Mouse (Mus musculus): ENCODE data around the gene Pdgfc. TPM values are rescaled to one million over a fixed set of nuclear protein-coding genes. Genes with fewer than 3 reads are reported as not detected.
A peak's percentile ranks its signal among the peaks of the same experiment; 100 is the strongest.

Gene Pdgfc
- polyA plus RNA-seq, 1 experiment from 2014 or later, result 30.2 TPM

- Histone ChIP-seq H3K27ac (no peak overlapping the region), H3K4me2 (no peak overlapping the region), H3K36me3 (no peaks in the 10 kb centered on the region), H3K27me3 (no peaks in the 10 kb centered on the region), H3K4me1 (peaks cover 23% of the 10 kb centered on the region), H3K9ac (no peak overlapping the region), H3K4me3 (replicated peaks) (no peak overlapping the region), H3K9me3 (replicated peaks) (no peaks in the 10 kb centered on the region)
- ATAC-seq (replicated peaks; ENCODE audit: low FRiP score), result no peak
Measured at GRCm38 (mm10) chr3:81051522-81051921, 15.3 kb downstream of the Pdgfc start.

GRCm38 (mm10) chr3:81052422-81052821 lies 16.2 kb downstream of the Pdgfc start:
- 62% methylated on average over 6 of the region's 6 CpGs for WGBS
- no peak for ATAC-seq (replicated peaks; ENCODE audit: low FRiP score)

GRCm38 (mm10) chr3:81054074-81054473 lies 17.9 kb downstream of the Pdgfc start:
- Histone ChIP-seq H3K4me3 (replicated peaks) (no peak overlapping the region), H3K4me1 (peaks cover 26% of the 10 kb centered on the region), H3K27me3 (no peaks in the 10 kb centered on the region), H3K36me3 (no peaks in the 10 kb centered on the region), H3K9ac (no peak overlapping the region), H3K27ac (no peak overlapping the region), H3K9me3 (replicated peaks) (no peaks in the 10 kb centered on the region), H3K4me2 (no peak overlapping the region)
- no peak for ATAC-seq (replicated peaks; ENCODE audit: low FRiP score)

More at GRCm38 (mm10) chr3:81052422-81052821, 16.2 kb downstream of the Pdgfc start:
- H3K27me3 ChIP-seq, result no peaks in the 10 kb centered on the region
- H3K9ac ChIP-seq, result no peak overlapping the region
- H3K4me2 ChIP-seq, result no peak overlapping the region
- H3K4me1 ChIP-seq, result peaks cover 16% of the 10 kb centered on the region
- no peak overlapping the region for H3K4me3 ChIP-seq (replicated peaks)
- H3K27ac ChIP-seq, result 0 out of 2 replicates have a peak overlapping the region, but pooled peaks have one; percentile 13
- no peaks in the 10 kb centered on the region for H3K9me3 ChIP-seq (replicated peaks)
- H3K36me3 ChIP-seq, result no peaks in the 10 kb centered on the region

GRCm38 (mm10) chr3:81057719-81058118 lies 21.5 kb downstream of the Pdgfc start:
- H3K4me1 ChIP-seq, result peaks cover 20% of the 10 kb centered on the region
- H3K27me3 ChIP-seq, result no peaks in the 10 kb centered on the region
- no peaks in the 10 kb centered on the region for H3K9me3 ChIP-seq (replicated peaks)
- ATAC-seq (replicated peaks; ENCODE audit: low FRiP score), result no peak
- peak overlapping the region; percentile 63 for H3K27ac ChIP-seq
- no peak overlapping the region for H3K9ac ChIP-seq
- no peak overlapping the region for H3K4me2 ChIP-seq
- no peaks in the 10 kb centered on the region for H3K36me3 ChIP-seq
- 81% methylated on average over 1 of the region's 1 CpGs for WGBS
- H3K4me3 ChIP-seq (replicated peaks), result no peak overlapping the region

- Histone ChIP-seq H3K4me3 (replicated peaks) (no peak overlapping the region), H3K27me3 (no peaks in the 10 kb centered on the region), H3K27ac (peak overlapping the region; percentile 63), H3K9ac (no peak overlapping the region), H3K4me2 (no peak overlapping the region), H3K4me1 (peaks cover 16% of the 10 kb centered on the region), H3K36me3 (no peaks in the 10 kb centered on the region), H3K9me3 (replicated peaks) (no peaks in the 10 kb centered on the region)
- 22% methylated on average over 4 of the region's 4 CpGs for WGBS
- ATAC-seq (replicated peaks; ENCODE audit: low FRiP score), result peak; percentile 92
Measured at GRCm38 (mm10) chr3:81058527-81059031, 22.4 kb downstream of the Pdgfc start.

- Histone ChIP-seq H3K36me3 (no peaks in the 10 kb centered on the region), H3K4me2 (no peak overlapping the region), H3K9ac (no peak overlapping the region), H3K4me1 (no peaks in the 10 kb centered on the region), H3K4me3 (replicated peaks) (no peak overlapping the region), H3K9me3 (replicated peaks) (no peaks in the 10 kb centered on the region), H3K27ac (no peak overlapping the region), H3K27me3 (no peaks in the 10 kb centered on the region)
- 34% methylated on average over 2 of the region's 2 CpGs for WGBS
- ATAC-seq (replicated peaks; ENCODE audit: low FRiP score), result no peak
Measured at GRCm38 (mm10) chr3:81068550-81068949, 32.3 kb downstream of the Pdgfc start.

GRCm38 (mm10) chr3:81101136-81101535 lies 64.9 kb downstream of the Pdgfc start:
- WGBS, result 74% methylated on average over 1 of the region's 1 CpGs
- Histone ChIP-seq H3K9me3 (replicated peaks) (no peaks in the 10 kb centered on the region), H3K4me2 (no peak overlapping the region), H3K4me3 (replicated peaks) (no peak overlapping the region), H3K9ac (no peak overlapping the region), H3K4me1 (peaks cover 22% of the 10 kb centered on the region), H3K27ac (peak overlapping the region; percentile 41; the same call in 1 of the 2 replicates), H3K36me3 (no peaks in the 10 kb centered on the region), H3K27me3 (no peaks in the 10 kb centered on the region)
- ATAC-seq (replicated peaks; ENCODE audit: low FRiP score), result no peak

GRCm38 (mm10) chr3:81102158-81102876 lies 66.1 kb downstream of the Pdgfc start:
- Histone ChIP-seq H3K4me3 (replicated peaks) (no peak overlapping the region), H3K4me1 (peaks cover 19% of the 10 kb centered on the region), H3K4me2 (no peak overlapping the region), H3K27ac (peak overlapping the region; percentile 79), H3K9me3 (replicated peaks) (no peaks in the 10 kb centered on the region), H3K9ac (no peak overlapping the region), H3K36me3 (no peaks in the 10 kb centered on the region), H3K27me3 (no peaks in the 10 kb centered on the region)
- peak; percentile 82 for ATAC-seq (replicated peaks; ENCODE audit: low FRiP score)
- 36% methylated on average over 3 of the region's 3 CpGs for WGBS

- H3K4me1 ChIP-seq, result peaks cover 19% of the 10 kb centered on the region
- no peak overlapping the region for H3K9ac ChIP-seq
- peak overlapping the region; percentile 79 for H3K27ac ChIP-seq
- no peak overlapping the region for H3K4me2 ChIP-seq
- no peaks in the 10 kb centered on the region for H3K9me3 ChIP-seq (replicated peaks)
- no peak overlapping the region for H3K4me3 ChIP-seq (replicated peaks)
- ATAC-seq (replicated peaks; ENCODE audit: low FRiP score), result peak; percentile 61
- no peaks in the 10 kb centered on the region for H3K27me3 ChIP-seq
- no peaks in the 10 kb centered on the region for H3K36me3 ChIP-seq
- WGBS, result 54% methylated on average over 5 of the region's 5 CpGs
Measured at GRCm38 (mm10) chr3:81102877-81103420, 66.7 kb downstream of the Pdgfc start.

- no peak overlapping the region for H3K27ac ChIP-seq
- ATAC-seq (replicated peaks; ENCODE audit: low FRiP score), result no peak
Measured at GRCm38 (mm10) chr3:81107515-81107914, 71.3 kb downstream of the Pdgfc start.

GRCm38 (mm10) chr3:81110968-81111367 lies 74.8 kb downstream of the Pdgfc start:
- Histone ChIP-seq H3K27me3 (no peaks in the 10 kb centered on the region), H3K4me3 (replicated peaks) (no peak overlapping the region), H3K36me3 (no peaks in the 10 kb centered on the region), H3K4me1 (no peaks in the 10 kb centered on the region), H3K27ac (no peak overlapping the region), H3K9ac (no peak overlapping the region), H3K4me2 (no peak overlapping the region), H3K9me3 (replicated peaks) (no peaks in the 10 kb centered on the region)
- 69% methylated on average over 1 of the region's 1 CpGs for whole genome bisulfite sequencing
- ATAC-seq (replicated peaks; ENCODE audit: low FRiP score), result no peak

More at GRCm38 (mm10) chr3:81107515-81107914, 71.3 kb downstream of the Pdgfc start:
- Histone ChIP-seq H3K27me3 (no peaks in the 10 kb centered on the region), H3K36me3 (no peaks in the 10 kb centered on the region), H3K4me1 (peaks cover 2% of the 10 kb centered on the region; the same call in 1 of the 2 replicates), H3K9ac (no peak overlapping the region), H3K4me3 (replicated peaks) (no peak overlapping the region), H3K4me2 (no peak overlapping the region), H3K9me3 (replicated peaks) (no peaks in the 10 kb centered on the region)
- 49% methylated on average over 1 of the region's 1 CpGs for WGBS

- no peaks in the 10 kb centered on the region for H3K27me3 ChIP-seq
- no peak overlapping the region for H3K4me3 ChIP-seq (replicated peaks)
- H3K27ac ChIP-seq, result no peak overlapping the region
- H3K9ac ChIP-seq, result no peak overlapping the region
- no peak overlapping the region for H3K4me2 ChIP-seq
- WGBS, result 92% methylated on average over 3 of the region's 3 CpGs
- ATAC-seq (replicated peaks; ENCODE audit: low FRiP score), result no peak
- H3K9me3 ChIP-seq (replicated peaks), result no peaks in the 10 kb centered on the region
- no peaks in the 10 kb centered on the region for H3K36me3 ChIP-seq
- no peaks in the 10 kb centered on the region for H3K4me1 ChIP-seq
Measured at GRCm38 (mm10) chr3:81112892-81113291, 76.7 kb downstream of the Pdgfc start.
